In genomic region chr1:137073857-137074572, GRCm38 (mm10) we compare ENCODE assay signal across 12 mouse cellular contexts.
DNase-seq lines count a peak whose midpoint lies in the region; ATAC-seq lines count a peak whose summit lies in the region.
"Had no signal": no experiment of that assay in that cellular context is flagged by ENCODE, and none has a peak within 500 bp of the region (broad histone marks: within the 10 kb centered on the region; RNA-seq: fewer than 3 reads in every experiment).

No protein-coding gene starts in this region.

- no peak overlapping the region for H3K4me3 ChIP-seq in embryonic facial prominence, embryonic 10.5 days

- peaks cover 17% of the 10 kb centered on the region for H3K4me1 ChIP-seq in embryonic facial prominence, embryonic 10.5 days

- no peaks in the 10 kb centered on the region for H3K9me3 ChIP-seq in embryonic facial prominence, embryonic 10.5 days

- no peaks in the 10 kb centered on the region for H3K27me3 ChIP-seq in embryonic facial prominence, embryonic 10.5 days (replicated peaks; ENCODE audit: low read depth, poor library complexity, severe bottlenecking)

- WGBS in embryonic facial prominence, embryonic 10.5 days = 61% methylated on average over 8 of the region's 8 CpGs

- ATAC-seq in CD4-positive, CD25-positive, alpha-beta regulatory T cell, adult 4 months = no peak
- ATAC-seq: intestine, embryonic 16.5 days had no signal

- H3K27ac ChIP-seq in embryonic facial prominence, embryonic 10.5 days (replicated peaks) = 0 out of 2 replicates have a peak overlapping the region, but pooled peaks have one; percentile 19
- H3K27ac ChIP-seq: macrophage had no signal

- peak; percentile 9 for DNase-seq in CD4-positive, CD25-positive, alpha-beta regulatory T cell, adult 2 months (ENCODE audit: low read depth, low spot score)
- peak; percentile 7 for DNase-seq in kidney, postnatal 10 days
- DNase-seq in kidney, adult 8-10 months = no peak
- peak; percentile 10 for DNase-seq in embryonic facial prominence, embryonic 10.5 days (ENCODE audit: low spot score)
- peak; percentile 5 to 8 for DNase-seq in thymus, adult 18-20 months
- DNase-seq in right cerebral cortex, adult 2 months (ENCODE audit: low spot score in 2 of 2) = no peak
- DNase-seq in embryo, embryonic 10 days (ENCODE audit: low spot score) = no peak
- DNase-seq: spleen, adult 18-20 months had no signal

- no peaks in the 10 kb centered on the region for H3K36me3 ChIP-seq in embryonic facial prominence, embryonic 10.5 days (replicated peaks)
- H3K36me3 ChIP-seq: G1E had no signal

Comparison
In these comparisons a context has a peak if more than half of its experiments do, and no peak if none do; other contexts are left out.
1. DNase-seq: peak in CD4-positive, CD25-positive, alpha-beta regulatory T cell, adult 2 months (single experiment), kidney, postnatal 10 days (single experiment), embryonic facial prominence, embryonic 10.5 days (single experiment) and thymus, adult 18-20 months (2 of 2); none in kidney, adult 8-10 months (0 of 2), right cerebral cortex, adult 2 months (0 of 2) and embryo, embryonic 10 days (single experiment).